Mouse (Mus musculus): ENCODE measurements around the gene Rlf.

Rlf gene

GRCm38 (mm10) chr4:121163501-121164030, 51.3 kb downstream of the Rlf start:
- DNase-seq (ENCODE audit: low read depth) = no peak

GRCm38 (mm10) chr4:121109126-121109525, 105.8 kb downstream of the Rlf start, which contains the start of gene Tmco2:
TSS of gene Tmco2 (minus strand) at chr4:121109226.
- DNase-seq (ENCODE audit: low read depth) = no peak

GRCm38 (mm10) chr4:121103304-121103703, 111.6 kb downstream of the Rlf start:
- DNase-seq (ENCODE audit: low read depth) = no peak

GRCm38 (mm10) chr4:121097650-121098378, 117.1 kb downstream of the Rlf start, which contains the start of gene Zmpste24:
TSS of gene Zmpste24 (minus strand) at chr4:121098241.
- peak; percentile 93 for DNase-seq (ENCODE audit: low read depth)
